Mouse (Mus musculus): ENCODE measurements around the gene Acin1. TPM values are rescaled to one million over a fixed set of nuclear protein-coding genes. Genes with fewer than 3 reads are reported as not detected.

The Acin1 gene
- polyA plus RNA-seq, 1 experiment: 76.4 TPM

DNA sequence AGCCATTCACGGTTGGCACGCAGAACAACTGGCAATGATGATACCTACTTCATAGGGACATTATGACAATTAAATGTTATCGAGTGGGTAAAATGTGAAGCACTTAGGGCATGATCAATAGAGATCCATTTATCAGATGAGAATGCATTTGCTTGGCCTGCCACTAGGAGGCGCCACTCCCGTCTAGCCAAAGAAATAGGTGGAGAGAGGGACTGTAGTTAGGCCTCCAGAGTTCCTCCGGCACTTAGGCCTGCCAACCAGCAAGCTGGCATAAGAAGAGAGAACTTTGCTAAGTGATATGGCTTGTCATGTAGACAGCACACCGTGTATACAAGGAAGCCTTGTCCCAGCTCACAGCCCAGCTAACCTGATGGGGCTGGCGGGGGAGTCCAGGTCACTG is 49.8 kb downstream of the Acin1 start:
- H3K4me3 ChIP-seq (ENCODE audit: low read depth, low read length): no peak overlapping the region
- H3K4me1 ChIP-seq (ENCODE audit: control insufficient read depth, insufficient read depth, insufficient read length, low read length): no peaks in the 10 kb centered on the region; the same call in 1 of the 2 replicates
- peak; percentile 87; the same call in 1 of the 2 replicates for TF ChIP-seq CTCF (IDR thresholded peaks at IDR 0.05; ENCODE audit: extremely low read depth, insufficient read length, insufficient replicate concordance, low read depth, low read length)
- TF ChIP-seq POLR2A (IDR thresholded peaks at IDR 0.05; ENCODE audit: low read depth, low read length): no peak
- no peaks in the 10 kb centered on the region for H3K27me3 ChIP-seq (ENCODE audit: control insufficient read depth, insufficient read depth, low read length)
- 48% methylated on average over 8 of the region's 8 CpGs for WGBS
- no peak overlapping the region for H3K27ac ChIP-seq (ENCODE audit: insufficient read depth, low read depth, low read length)
- peaks cover 5% of the 10 kb centered on the region; the same call in 1 of the 2 replicates for H3K36me3 ChIP-seq (ENCODE audit: control insufficient read depth, insufficient read depth, low read length)

DNA sequence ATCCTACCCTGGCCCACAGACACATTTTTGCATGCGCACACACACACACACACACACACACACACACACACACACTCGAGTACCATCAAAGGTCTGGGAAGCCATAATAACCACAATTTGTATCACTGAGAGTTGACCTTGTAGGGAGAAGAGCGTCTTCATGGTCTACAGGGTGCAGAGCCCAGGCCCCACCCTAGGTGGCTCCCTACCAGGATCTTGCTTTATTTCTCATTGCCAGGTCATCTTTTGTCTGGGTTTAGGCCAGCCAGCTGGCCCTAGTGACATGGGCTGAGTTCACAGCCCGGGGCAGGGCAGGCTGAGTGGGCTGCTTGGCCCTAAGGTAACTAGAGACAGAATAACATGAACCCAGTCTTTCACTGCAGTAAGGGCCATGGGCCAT is 52.5 kb downstream of the Acin1 start:
- TF ChIP-seq CTCF (IDR thresholded peaks at IDR 0.05; ENCODE audit: extremely low read depth, insufficient read length, insufficient replicate concordance, low read depth, low read length) (no peak), POLR2A (IDR thresholded peaks at IDR 0.05; ENCODE audit: low read depth, low read length) (no peak)
- WGBS: 70% methylated on average over 4 of the region's 4 CpGs
- H3K4me3 ChIP-seq (ENCODE audit: low read depth, low read length): no peak overlapping the region

DNA sequence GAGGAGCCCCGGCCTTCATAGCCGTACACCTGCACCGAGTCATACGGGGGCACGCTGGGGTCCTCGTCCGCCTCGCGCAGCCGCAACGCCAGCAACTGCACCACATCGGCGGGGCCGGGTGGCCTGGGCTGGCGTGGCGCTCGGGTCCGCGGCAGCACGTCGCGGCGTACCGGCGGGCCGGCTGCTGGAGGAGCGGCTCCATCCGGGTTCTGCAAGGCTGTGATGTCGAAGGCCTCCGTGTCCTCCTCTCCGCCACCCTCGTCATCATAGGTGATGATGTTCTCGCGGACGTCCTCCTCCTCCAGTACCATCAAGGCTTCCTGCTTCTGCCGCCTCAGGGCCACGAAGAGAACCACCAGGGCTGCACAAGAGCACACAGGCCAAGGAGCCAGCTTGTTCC is 54.5 kb downstream of the Acin1 start:
- Histone ChIP-seq H3K27me3 (ENCODE audit: control insufficient read depth, insufficient read depth, low read length) (no peaks in the 10 kb centered on the region), H3K36me3 (ENCODE audit: control insufficient read depth, insufficient read depth, low read length) (peaks cover 5% of the 10 kb centered on the region; the same call in 1 of the 2 replicates), H3K4me3 (ENCODE audit: low read depth, low read length) (no peak overlapping the region), H3K27ac (ENCODE audit: insufficient read depth, low read depth, low read length) (no peak overlapping the region), H3K4me1 (ENCODE audit: control insufficient read depth, insufficient read depth, insufficient read length, low read length) (no peaks in the 10 kb centered on the region)
- 94% methylated on average over 37 of the region's 37 CpGs for WGBS
- TF ChIP-seq CTCF (IDR thresholded peaks at IDR 0.05; ENCODE audit: extremely low read depth, insufficient read length, insufficient replicate concordance, low read depth, low read length): no peak
- TF ChIP-seq POLR2A (IDR thresholded peaks at IDR 0.05; ENCODE audit: low read depth, low read length): no peak

More for the DNA sequence above, 52.5 kb downstream of the Acin1 start:
- Histone ChIP-seq H3K4me1 (ENCODE audit: control insufficient read depth, insufficient read depth, insufficient read length, low read length) (no peaks in the 10 kb centered on the region), H3K36me3 (ENCODE audit: control insufficient read depth, insufficient read depth, low read length) (peaks cover 5% of the 10 kb centered on the region; the same call in 1 of the 2 replicates), H3K27ac (ENCODE audit: insufficient read depth, low read depth, low read length) (no peak overlapping the region), H3K27me3 (ENCODE audit: control insufficient read depth, insufficient read depth, low read length) (no peaks in the 10 kb centered on the region)

DNA sequence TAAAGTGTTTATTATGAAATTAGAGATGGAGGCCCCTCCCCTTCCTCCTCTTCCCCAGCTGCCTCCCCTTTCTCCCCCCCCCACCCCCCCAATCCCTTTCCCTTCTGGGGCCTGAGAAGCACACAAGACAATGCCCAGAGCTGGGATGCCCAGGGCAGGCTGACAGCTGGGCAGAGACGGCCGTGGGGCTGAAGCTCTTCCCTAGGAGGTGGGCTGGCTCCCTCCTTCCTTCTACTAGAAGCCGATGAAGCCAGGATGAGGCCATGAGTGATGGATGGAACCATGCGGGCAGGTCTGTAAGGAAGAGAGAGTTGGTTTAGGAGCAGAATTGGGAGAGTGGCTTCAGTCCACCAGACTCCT is 55.5 kb downstream of the Acin1 start:
- TF ChIP-seq CTCF (IDR thresholded peaks at IDR 0.05; ENCODE audit: extremely low read depth, insufficient read length, insufficient replicate concordance, low read depth, low read length) (no peak), POLR2A (IDR thresholded peaks at IDR 0.05; ENCODE audit: low read depth, low read length) (no peak)
- H3K27me3 ChIP-seq (ENCODE audit: control insufficient read depth, insufficient read depth, low read length): no peaks in the 10 kb centered on the region
- 87% methylated on average over 4 of the region's 4 CpGs for WGBS
- no peak overlapping the region for H3K27ac ChIP-seq (ENCODE audit: insufficient read depth, low read depth, low read length)
- no peaks in the 10 kb centered on the region for H3K4me1 ChIP-seq (ENCODE audit: control insufficient read depth, insufficient read depth, insufficient read length, low read length)
- H3K36me3 ChIP-seq (ENCODE audit: control insufficient read depth, insufficient read depth, low read length): peaks cover 5% of the 10 kb centered on the region; the same call in 1 of the 2 replicates
- no peak overlapping the region for H3K4me3 ChIP-seq (ENCODE audit: low read depth, low read length)

DNA sequence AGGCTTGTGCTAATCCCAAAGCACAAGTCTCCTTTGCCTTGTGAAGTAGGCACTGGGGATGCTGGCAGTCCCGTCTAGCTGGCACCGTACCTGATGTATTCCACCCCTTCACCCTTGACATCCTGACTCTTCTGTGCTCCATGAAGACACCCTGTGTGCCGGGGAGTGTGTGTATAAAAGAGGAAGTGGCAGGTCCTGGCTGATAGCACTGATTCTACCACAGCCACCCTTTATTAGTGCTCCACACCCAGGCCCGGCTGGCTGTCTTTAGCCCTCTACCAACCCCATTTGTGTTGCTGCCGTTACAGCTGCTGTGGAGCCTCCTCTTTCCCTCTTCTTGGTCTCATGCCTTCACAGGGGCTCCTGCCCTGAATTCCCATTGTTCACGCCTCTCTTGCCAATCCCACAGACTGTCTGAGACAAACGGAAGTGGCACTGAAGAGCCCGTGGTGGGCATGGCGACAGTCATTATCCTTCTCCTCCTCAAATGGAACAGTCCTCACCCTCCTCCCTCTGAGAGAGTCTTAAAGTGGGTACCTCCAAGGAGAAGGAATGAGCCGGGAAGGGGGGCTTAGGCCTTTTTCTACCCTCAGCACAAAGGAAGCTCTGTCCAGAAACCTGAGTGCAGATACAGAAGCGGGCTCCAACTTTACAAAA is 56.0 kb downstream of the Acin1 start:
- H3K36me3 ChIP-seq (ENCODE audit: control insufficient read depth, insufficient read depth, low read length): peaks cover 5% of the 10 kb centered on the region; the same call in 1 of the 2 replicates
- no peak overlapping the region for H3K27ac ChIP-seq (ENCODE audit: insufficient read depth, low read depth, low read length)
- no peaks in the 10 kb centered on the region for H3K4me1 ChIP-seq (ENCODE audit: control insufficient read depth, insufficient read depth, insufficient read length, low read length)
- TF ChIP-seq CTCF (IDR thresholded peaks at IDR 0.05; ENCODE audit: extremely low read depth, insufficient read length, insufficient replicate concordance, low read depth, low read length) (no peak), POLR2A (IDR thresholded peaks at IDR 0.05; ENCODE audit: low read depth, low read length) (no peak)
- no peak overlapping the region for H3K4me3 ChIP-seq (ENCODE audit: low read depth, low read length)
- no peaks in the 10 kb centered on the region for H3K27me3 ChIP-seq (ENCODE audit: control insufficient read depth, insufficient read depth, low read length)
- 84% methylated on average over 11 of the region's 11 CpGs for WGBS

DNA sequence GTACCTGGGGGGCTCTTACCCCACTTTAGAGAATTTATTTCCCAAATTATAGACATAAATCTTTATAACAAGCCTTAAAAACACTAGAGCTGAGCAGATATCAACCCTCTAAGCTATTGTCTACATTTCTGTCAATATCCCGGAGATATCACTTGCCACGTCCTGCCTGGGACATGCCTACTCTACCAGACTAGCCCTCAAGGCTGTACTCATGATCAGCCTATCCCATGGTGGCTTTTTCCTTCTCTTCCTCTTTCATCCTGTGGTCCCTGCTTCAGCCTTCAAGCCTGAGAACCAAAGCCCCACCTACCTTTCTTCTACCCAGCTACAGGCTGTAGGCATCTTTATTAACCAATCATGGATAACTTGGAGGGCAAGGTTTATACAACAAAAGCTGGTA is 56.9 kb downstream of the Acin1 start:
- no peak overlapping the region for H3K4me3 ChIP-seq (ENCODE audit: low read depth, low read length)
- H3K36me3 ChIP-seq (ENCODE audit: control insufficient read depth, insufficient read depth, low read length): peaks cover 5% of the 10 kb centered on the region; the same call in 1 of the 2 replicates
- H3K4me1 ChIP-seq (ENCODE audit: control insufficient read depth, insufficient read depth, insufficient read length, low read length): no peaks in the 10 kb centered on the region
- 88% methylated on average over 2 of the region's 2 CpGs for WGBS
- no peak for TF ChIP-seq POLR2A (IDR thresholded peaks at IDR 0.05; ENCODE audit: low read depth, low read length)
- no peak for TF ChIP-seq CTCF (IDR thresholded peaks at IDR 0.05; ENCODE audit: extremely low read depth, insufficient read length, insufficient replicate concordance, low read depth, low read length)
- no peak overlapping the region for H3K27ac ChIP-seq (ENCODE audit: insufficient read depth, low read depth, low read length)
- no peaks in the 10 kb centered on the region for H3K27me3 ChIP-seq (ENCODE audit: control insufficient read depth, insufficient read depth, low read length)

DNA sequence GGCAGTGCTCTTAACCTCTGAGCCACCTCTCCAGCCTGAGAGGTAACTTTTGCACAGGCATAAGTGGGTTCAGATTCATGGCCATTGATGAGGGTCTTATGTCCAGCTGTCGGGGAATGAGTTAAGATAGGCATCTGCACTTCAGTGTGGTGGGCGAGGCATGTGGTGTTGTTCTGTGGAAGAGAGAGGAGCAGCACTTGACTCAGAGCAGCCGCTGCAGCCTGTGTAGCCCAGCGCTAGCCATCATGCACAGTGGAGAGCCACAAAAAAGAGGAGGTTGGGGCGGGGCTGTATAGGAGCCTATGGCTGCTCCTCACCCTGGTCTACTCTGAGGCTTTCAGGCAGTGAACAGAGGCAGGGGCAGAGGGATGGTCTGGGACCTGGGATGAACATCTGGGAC is 58.6 kb downstream of the Acin1 start:
- TF ChIP-seq POLR2A (IDR thresholded peaks at IDR 0.05; ENCODE audit: low read depth, low read length): no peak
- no peak for TF ChIP-seq CTCF (IDR thresholded peaks at IDR 0.05; ENCODE audit: extremely low read depth, insufficient read length, insufficient replicate concordance, low read depth, low read length)
- no peaks in the 10 kb centered on the region for H3K4me1 ChIP-seq (ENCODE audit: control insufficient read depth, insufficient read depth, insufficient read length, low read length)
- H3K27me3 ChIP-seq (ENCODE audit: control insufficient read depth, insufficient read depth, low read length): no peaks in the 10 kb centered on the region
- peaks cover 2% of the 10 kb centered on the region; the same call in 1 of the 2 replicates for H3K36me3 ChIP-seq (ENCODE audit: control insufficient read depth, insufficient read depth, low read length)
- no peak overlapping the region for H3K27ac ChIP-seq (ENCODE audit: insufficient read depth, low read depth, low read length)
- no peak overlapping the region for H3K4me3 ChIP-seq (ENCODE audit: low read depth, low read length)
- 64% methylated on average over 5 of the region's 5 CpGs for WGBS

All from small intestine, adult 2 months (tissue).